Mouse (Mus musculus) lung, postnatal 36 days (tissue): ENCODE results near the gene Ttll13.

Source experiments
- DNase-seq: peaks from one replicate; pipeline ENCODE4 v3.0.0; 2022; ENCODE audit warnings: mixed read lengths

Gene Ttll13

GRCm38 (mm10) chr7:80268897-80269750, 22.9 kb downstream of the Ttll13 start, which contains the start of gene Vps33b:
TSS of gene Vps33b (plus strand) at chr7:80269649.
- peak; percentile 99 for DNase-seq

DNA sequence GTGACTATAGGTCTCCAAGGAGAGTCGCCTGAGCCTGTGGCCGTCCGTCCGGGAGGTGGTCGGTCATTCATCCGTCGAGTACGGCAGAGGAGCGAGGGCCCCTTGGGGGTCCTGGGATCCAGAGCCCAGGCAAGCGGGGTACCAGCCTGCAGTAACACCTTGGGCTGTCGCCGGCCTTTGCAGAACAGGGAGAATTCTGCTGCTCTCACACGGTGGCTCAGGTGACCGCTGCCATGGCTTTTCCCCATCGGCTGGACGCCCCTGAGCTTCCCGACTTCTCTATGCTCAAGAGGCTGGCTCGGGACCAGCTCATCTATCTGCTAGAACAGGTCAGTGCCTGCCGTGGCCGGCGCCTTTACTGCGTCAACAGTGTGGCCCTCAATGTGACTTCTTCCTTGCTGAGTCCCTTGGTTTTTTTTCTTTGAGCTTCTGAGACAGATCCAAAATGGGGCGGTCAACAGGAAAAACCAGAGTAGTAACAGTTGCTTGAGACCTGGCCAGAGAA, 23.6 kb downstream of the Ttll13 start:
- DNase-seq: peak; percentile 50

GRCm38 (mm10) chr7:80273456-80273855, 27.3 kb downstream of the Ttll13 start:
- DNase-seq: no peak

DNA sequence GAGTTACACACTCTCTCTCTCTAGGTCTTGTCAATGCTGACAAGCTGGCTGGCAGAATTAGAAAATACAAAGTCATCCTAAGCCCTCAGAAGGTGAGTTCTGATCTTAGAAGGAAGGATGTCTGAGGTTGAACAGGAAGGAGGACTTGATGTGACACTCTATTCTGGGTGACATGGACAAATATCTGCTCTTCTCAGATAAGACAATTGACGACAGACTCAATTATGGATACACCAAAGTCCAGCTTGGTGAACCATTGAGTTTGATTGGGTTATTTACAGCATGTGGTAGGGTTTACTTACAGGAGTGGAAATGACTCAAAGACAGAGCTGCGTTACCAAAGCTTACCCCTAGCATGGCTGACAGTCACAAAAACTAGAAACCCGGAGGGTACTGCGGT, 30.2 kb downstream of the Ttll13 start:
- DNase-seq: no peak

DNA sequence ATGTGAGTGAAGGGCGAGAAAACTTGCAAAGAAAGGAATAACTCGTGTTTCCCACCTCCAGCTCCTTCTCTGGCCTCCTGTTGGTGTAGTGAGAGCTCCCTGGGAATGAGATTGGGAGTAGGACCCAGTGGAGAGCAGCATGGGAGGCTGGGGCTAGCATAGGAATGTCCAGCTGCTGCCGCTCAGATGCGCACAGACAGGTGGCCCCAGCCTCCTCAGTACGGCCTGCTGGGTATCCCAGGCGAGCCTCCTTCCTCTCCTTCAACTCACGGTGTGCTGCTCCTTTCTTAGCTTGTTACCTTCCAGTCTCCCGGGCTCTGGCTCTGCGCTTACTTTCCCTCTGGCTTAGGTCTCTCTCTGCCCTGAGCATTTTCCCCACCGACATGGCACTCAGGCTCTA, 33.9 kb downstream of the Ttll13 start:
- DNase-seq: no peak

DNA sequence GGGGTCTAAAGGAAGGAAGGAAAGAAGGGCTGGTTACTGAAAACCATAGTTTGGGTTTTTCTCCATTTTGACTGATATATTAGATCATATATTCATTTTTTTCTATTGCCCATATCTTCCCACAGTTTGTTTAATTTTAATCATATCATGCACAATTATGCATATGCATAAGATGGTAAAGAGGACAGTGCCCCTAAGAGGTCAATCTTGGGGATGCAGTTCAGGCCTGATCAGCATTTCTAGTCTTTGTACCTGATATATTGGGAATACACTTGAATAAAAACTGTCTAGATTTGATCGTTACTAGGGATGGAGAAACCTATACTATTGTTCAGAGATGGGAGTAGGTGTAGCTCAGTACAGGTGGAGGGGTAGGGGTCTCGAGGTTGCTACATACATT, 34.8 kb downstream of the Ttll13 start:
- DNase-seq: no peak

DNA sequence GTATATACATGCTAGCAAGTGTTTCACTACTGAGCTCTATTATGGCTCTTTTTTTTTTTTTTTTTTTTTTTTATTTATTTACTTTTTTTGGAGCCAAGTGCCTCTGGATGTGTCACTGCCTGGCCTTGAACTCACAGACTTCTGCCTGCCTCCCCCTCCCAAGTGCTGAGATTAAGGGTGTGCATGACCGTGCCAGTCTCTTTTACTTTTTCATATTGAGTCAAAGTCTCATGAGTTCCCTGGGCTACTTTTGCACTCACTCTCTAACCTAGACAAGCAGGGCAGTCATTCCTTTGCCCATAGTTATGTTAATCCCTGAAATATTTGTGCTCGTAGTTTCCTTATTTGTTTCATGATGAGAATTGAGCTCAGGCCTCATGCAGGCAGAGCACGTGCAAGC, 35.5 kb downstream of the Ttll13 start:
- DNase-seq: no peak

- DNase-seq: no peak
Observed at GRCm38 (mm10) chr7:80283226-80283918, 37.2 kb downstream of the Ttll13 start.

DNA sequence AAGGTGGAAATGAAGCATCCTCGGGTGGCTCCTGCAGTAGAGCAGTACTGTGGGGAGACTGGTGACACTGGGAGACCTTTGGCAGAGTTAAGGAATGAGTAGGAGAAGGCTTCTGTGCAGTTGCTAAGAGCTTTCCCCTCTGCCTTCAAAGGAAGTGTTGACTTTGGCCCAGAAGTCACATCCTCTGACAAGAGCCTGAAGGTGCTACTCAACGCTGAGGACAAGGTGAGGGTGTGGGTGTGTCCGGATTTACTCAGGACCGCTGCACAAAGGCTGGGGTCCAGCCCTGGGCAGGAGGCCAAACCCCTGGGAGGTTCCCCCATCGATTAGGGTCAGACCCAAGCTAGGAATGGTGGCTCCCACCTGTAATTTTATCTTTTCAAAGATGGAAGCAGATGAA, 38.2 kb downstream of the Ttll13 start:
- DNase-seq: peak; percentile 71

- no peak for DNase-seq
Observed at GRCm38 (mm10) chr7:80285725-80286124, 39.5 kb downstream of the Ttll13 start.

DNA sequence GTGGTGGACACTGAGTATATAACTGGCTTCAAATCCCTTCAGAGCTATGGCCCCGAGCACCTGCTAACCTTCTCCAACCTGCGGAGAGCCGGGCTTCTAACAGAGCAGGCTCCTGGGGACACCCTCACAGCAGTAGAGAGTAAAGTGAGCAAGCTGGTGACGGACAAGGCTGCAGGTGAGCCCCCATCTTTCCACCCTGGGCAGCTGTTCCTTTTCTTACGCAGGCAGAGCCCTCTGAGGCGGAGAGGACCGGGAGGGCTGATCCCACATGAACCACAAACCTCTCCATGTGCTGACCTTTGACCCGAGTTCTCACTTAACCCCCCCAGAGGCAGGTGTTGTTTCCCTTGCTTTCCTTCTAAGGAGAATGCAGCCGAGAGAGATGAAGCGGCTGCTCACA, 41.6 kb downstream of the Ttll13 start:
- no peak for DNase-seq

- DNase-seq: peak; percentile 98
Observed at GRCm38 (mm10) chr7:80294062-80294763, 48.0 kb downstream of the Ttll13 start, which contains the start of gene Prc1. TSS of gene Prc1 (plus strand) at chr7:80294450.

DNA sequence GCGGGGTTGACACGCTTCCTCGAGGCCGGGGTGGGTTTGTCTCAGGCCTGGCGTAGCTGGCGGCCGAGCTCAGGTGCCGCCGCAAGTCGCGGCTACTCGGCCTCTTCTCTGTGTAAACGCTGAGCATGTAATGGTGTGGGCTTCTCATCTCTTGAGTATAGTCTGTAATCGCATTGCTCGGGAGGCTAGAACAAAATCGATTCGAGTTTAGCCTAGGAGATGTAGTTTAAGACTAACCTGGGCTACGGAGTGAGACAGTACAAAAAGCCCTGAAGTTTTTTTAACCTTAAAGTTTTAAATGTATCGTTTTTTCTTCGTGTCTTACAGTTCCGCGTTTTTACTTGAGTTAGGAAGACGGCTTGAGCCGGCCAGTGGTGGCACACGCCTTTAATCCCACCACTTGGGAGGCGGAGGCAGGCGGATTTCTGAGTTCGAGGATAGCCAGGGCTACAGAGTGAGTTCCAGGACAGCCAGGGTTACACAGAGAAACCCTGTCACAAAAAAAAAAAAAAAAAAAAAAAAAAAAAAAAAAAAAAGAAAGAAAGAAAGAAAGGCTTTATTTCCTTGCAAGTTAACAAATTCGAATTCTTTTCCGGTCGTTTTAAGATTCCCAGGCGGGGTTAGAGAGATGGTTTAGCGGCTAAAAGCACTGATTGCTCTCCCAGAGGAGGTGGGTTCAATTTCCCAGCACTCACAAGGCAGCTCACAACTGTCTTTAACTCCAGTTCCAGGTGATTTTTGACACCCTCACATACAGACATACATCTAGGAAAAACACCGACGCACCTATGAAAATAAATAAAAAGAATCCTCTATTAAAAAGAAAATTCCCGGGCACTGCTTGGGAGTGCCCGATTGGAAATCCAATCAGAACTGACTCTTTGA, 48.8 kb downstream of the Ttll13 start:
- no peak for DNase-seq

- DNase-seq: no peak
Observed at GRCm38 (mm10) chr7:80296462-80296861, 50.3 kb downstream of the Ttll13 start.

- DNase-seq: no peak
Observed at GRCm38 (mm10) chr7:80297041-80297440, 50.9 kb downstream of the Ttll13 start.

DNA sequence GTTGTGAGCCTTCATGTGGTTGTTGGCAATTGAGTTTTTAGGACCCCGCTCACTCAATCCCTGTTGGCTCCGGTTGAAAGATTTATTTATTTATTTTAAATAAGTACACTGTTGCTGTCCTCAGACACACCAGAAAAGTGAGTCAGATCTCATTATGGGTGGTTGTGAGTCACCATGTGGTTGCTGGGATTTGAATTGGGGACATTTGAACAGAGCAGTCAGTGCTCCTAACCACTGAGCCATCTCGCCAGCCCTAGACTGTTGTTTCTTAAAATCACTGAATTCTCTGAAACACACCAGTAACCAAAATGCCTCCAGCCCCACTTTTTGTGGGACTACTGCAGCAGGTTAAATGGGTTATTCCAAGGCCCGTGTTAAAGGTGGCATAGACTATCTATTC, 52.6 kb downstream of the Ttll13 start:
- DNase-seq: no peak

- DNase-seq: no peak
Observed at GRCm38 (mm10) chr7:80299568-80299967, 53.4 kb downstream of the Ttll13 start.

GRCm38 (mm10) chr7:80301522-80301921, 55.3 kb downstream of the Ttll13 start:
- no peak for DNase-seq

DNA sequence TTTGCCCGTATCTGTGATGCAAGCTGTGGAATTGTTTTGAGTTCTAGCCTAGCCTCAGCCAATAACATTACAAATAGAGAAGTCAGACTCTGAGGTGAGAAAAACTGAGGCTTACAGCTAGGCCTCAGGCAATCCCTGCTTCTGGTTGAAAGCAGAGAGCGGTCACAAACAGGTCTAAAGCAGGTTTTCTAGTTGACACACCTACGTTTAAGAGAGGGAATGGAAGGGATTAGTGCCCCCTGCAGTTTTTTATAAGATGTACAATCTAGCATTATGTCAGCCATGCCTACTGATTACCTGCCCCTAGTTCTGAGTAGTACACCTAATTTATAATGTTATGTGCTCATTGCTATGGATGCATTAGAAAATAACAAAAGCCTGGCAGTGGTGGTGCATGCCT, 61.6 kb downstream of the Ttll13 start:
- no peak for DNase-seq
